Mouse (Mus musculus): ENCODE measurements around the gene Arl14ep. TPM values are rescaled to one million over a fixed set of nuclear protein-coding genes. Genes with fewer than 3 reads are reported as not detected.

Arl14ep gene
- polyA plus RNA-seq, 1 experiment from 2014 or later, result 37.3 TPM

GRCm38 (mm10) chr2:106982503-106982902 lies 8.3 kb upstream of the Arl14ep start:
- H3K4me3 ChIP-seq (replicated peaks; ENCODE audit: low read length), result no peak overlapping the region
- no peak overlapping the region for H3K4me2 ChIP-seq (ENCODE audit: low read length)
- no peak overlapping the region for H3K27ac ChIP-seq (ENCODE audit: low read length)
- no peaks in the 10 kb centered on the region for H3K4me1 ChIP-seq (replicated peaks; ENCODE audit: control insufficient read depth, insufficient read depth, low read length)
- ATAC-seq, result no peak
- H3K27me3 ChIP-seq (replicated peaks; ENCODE audit: control insufficient read depth, insufficient read depth, low read length), result no peaks in the 10 kb centered on the region
- 43% methylated on average over 6 of the region's 6 CpGs for WGBS
- no peaks in the 10 kb centered on the region for H3K9me3 ChIP-seq (ENCODE audit: control insufficient read depth, low read length)
- H3K36me3 ChIP-seq (ENCODE audit: control insufficient read depth, insufficient read depth), result no peaks in the 10 kb centered on the region
- no peak overlapping the region for H3K9ac ChIP-seq (replicated peaks; ENCODE audit: low read depth, low read length)

- peaks cover 9% of the 10 kb centered on the region for H3K4me1 ChIP-seq (replicated peaks; ENCODE audit: control insufficient read depth, insufficient read depth, low read length)
- no peaks in the 10 kb centered on the region for H3K36me3 ChIP-seq (ENCODE audit: control insufficient read depth, insufficient read depth)
- H3K4me2 ChIP-seq (ENCODE audit: low read length), result no peak overlapping the region
- ATAC-seq, result no peak
- no peaks in the 10 kb centered on the region for H3K9me3 ChIP-seq (ENCODE audit: control insufficient read depth, low read length)
- no peak overlapping the region for H3K27ac ChIP-seq (ENCODE audit: low read length)
- 91% methylated on average over 3 of the region's 3 CpGs for WGBS
- H3K27me3 ChIP-seq (replicated peaks; ENCODE audit: control insufficient read depth, insufficient read depth, low read length), result no peaks in the 10 kb centered on the region
- no peak overlapping the region for H3K4me3 ChIP-seq (replicated peaks; ENCODE audit: low read length)
- H3K9ac ChIP-seq (replicated peaks; ENCODE audit: low read depth, low read length), result no peak overlapping the region
Observed at GRCm38 (mm10) chr2:106976472-106976871, 2.2 kb upstream of the Arl14ep start.

- H3K4me1 ChIP-seq (replicated peaks; ENCODE audit: control insufficient read depth, insufficient read depth, low read length), result peaks cover 14% of the 10 kb centered on the region
- H3K4me2 ChIP-seq (ENCODE audit: low read length), result peak overlapping the region; percentile 79
- 64% methylated on average over 17 of the region's 17 CpGs for WGBS
- H3K9ac ChIP-seq (replicated peaks; ENCODE audit: low read depth, low read length), result peak overlapping the region; percentile 96
- H3K27me3 ChIP-seq (replicated peaks; ENCODE audit: control insufficient read depth, insufficient read depth, low read length), result no peaks in the 10 kb centered on the region
- no peak overlapping the region for H3K27ac ChIP-seq (ENCODE audit: low read length)
- H3K36me3 ChIP-seq (ENCODE audit: control insufficient read depth, insufficient read depth), result peaks cover 3% of the 10 kb centered on the region; the same call in 1 of the 2 replicates
- ATAC-seq, result no peak
- H3K4me3 ChIP-seq (replicated peaks; ENCODE audit: low read length), result peak overlapping the region; percentile 84
- H3K9me3 ChIP-seq (ENCODE audit: control insufficient read depth, low read length), result no peaks in the 10 kb centered on the region
Observed at GRCm38 (mm10) chr2:106973332-106973958, 779 bp downstream of the Arl14ep start.

GRCm38 (mm10) chr2:106972851-106973250 lies 1.4 kb downstream of the Arl14ep start:
- Histone ChIP-seq H3K27me3 (replicated peaks; ENCODE audit: control insufficient read depth, insufficient read depth, low read length) (no peaks in the 10 kb centered on the region), H3K4me2 (ENCODE audit: low read length) (no peak overlapping the region; the same call in 1 of the 2 replicates), H3K9ac (replicated peaks; ENCODE audit: low read depth, low read length) (no peak overlapping the region), H3K4me1 (replicated peaks; ENCODE audit: control insufficient read depth, insufficient read depth, low read length) (peaks cover 17% of the 10 kb centered on the region), H3K27ac (ENCODE audit: low read length) (no peak overlapping the region), H3K9me3 (ENCODE audit: control insufficient read depth, low read length) (no peaks in the 10 kb centered on the region), H3K4me3 (replicated peaks; ENCODE audit: low read length) (no peak overlapping the region), H3K36me3 (ENCODE audit: control insufficient read depth, insufficient read depth) (peaks cover 5% of the 10 kb centered on the region; the same call in 1 of the 2 replicates)
- no peak for ATAC-seq
- 96% methylated on average over 6 of the region's 6 CpGs for WGBS

- no peak overlapping the region for H3K27ac ChIP-seq (ENCODE audit: low read length)
- H3K9ac ChIP-seq (replicated peaks; ENCODE audit: low read depth, low read length), result no peak overlapping the region
- H3K9me3 ChIP-seq (ENCODE audit: control insufficient read depth, low read length), result no peaks in the 10 kb centered on the region
- 98% methylated on average over 12 of the region's 12 CpGs for WGBS
- ATAC-seq, result no peak
- H3K36me3 ChIP-seq (ENCODE audit: control insufficient read depth, insufficient read depth), result peaks cover 11% of the 10 kb centered on the region; the same call in 1 of the 2 replicates
- H3K4me1 ChIP-seq (replicated peaks; ENCODE audit: control insufficient read depth, insufficient read depth, low read length), result peaks cover 17% of the 10 kb centered on the region
- H3K4me3 ChIP-seq (replicated peaks; ENCODE audit: low read length), result no peak overlapping the region
- no peaks in the 10 kb centered on the region for H3K27me3 ChIP-seq (replicated peaks; ENCODE audit: control insufficient read depth, insufficient read depth, low read length)
- H3K4me2 ChIP-seq (ENCODE audit: low read length), result no peak overlapping the region
Observed at GRCm38 (mm10) chr2:106970971-106971370, 3.3 kb downstream of the Arl14ep start.

GRCm38 (mm10) chr2:106968320-106968719 lies 5.9 kb downstream of the Arl14ep start:
- 50% methylated on average over 6 of the region's 6 CpGs for WGBS
- no peak for ATAC-seq
- H3K27ac ChIP-seq (ENCODE audit: low read length), result no peak overlapping the region
- no peak overlapping the region for H3K4me3 ChIP-seq (replicated peaks; ENCODE audit: low read length)
- H3K9me3 ChIP-seq (ENCODE audit: control insufficient read depth, low read length), result no peaks in the 10 kb centered on the region
- no peak overlapping the region for H3K4me2 ChIP-seq (ENCODE audit: low read length)
- no peaks in the 10 kb centered on the region for H3K27me3 ChIP-seq (replicated peaks; ENCODE audit: control insufficient read depth, insufficient read depth, low read length)
- H3K4me1 ChIP-seq (replicated peaks; ENCODE audit: control insufficient read depth, insufficient read depth, low read length), result peaks cover 13% of the 10 kb centered on the region
- no peak overlapping the region for H3K9ac ChIP-seq (replicated peaks; ENCODE audit: low read depth, low read length)
- H3K36me3 ChIP-seq (ENCODE audit: control insufficient read depth, insufficient read depth), result peaks cover 18% of the 10 kb centered on the region; the same call in 1 of the 2 replicates

GRCm38 (mm10) chr2:106963560-106963959 lies 10.7 kb downstream of the Arl14ep start:
- Histone ChIP-seq H3K36me3 (ENCODE audit: control insufficient read depth, insufficient read depth) (peaks cover 15% of the 10 kb centered on the region; the same call in 1 of the 2 replicates), H3K27ac (ENCODE audit: low read length) (no peak overlapping the region), H3K27me3 (replicated peaks; ENCODE audit: control insufficient read depth, insufficient read depth, low read length) (no peaks in the 10 kb centered on the region), H3K9ac (replicated peaks; ENCODE audit: low read depth, low read length) (no peak overlapping the region), H3K4me2 (ENCODE audit: low read length) (no peak overlapping the region), H3K4me3 (replicated peaks; ENCODE audit: low read length) (no peak overlapping the region), H3K9me3 (ENCODE audit: control insufficient read depth, low read length) (no peaks in the 10 kb centered on the region), H3K4me1 (replicated peaks; ENCODE audit: control insufficient read depth, insufficient read depth, low read length) (peaks cover 4% of the 10 kb centered on the region)
- ATAC-seq, result no peak
- 95% methylated on average over 3 of the region's 3 CpGs for WGBS

- Histone ChIP-seq H3K9ac (replicated peaks; ENCODE audit: low read depth, low read length) (no peak overlapping the region), H3K27ac (ENCODE audit: low read length) (no peak overlapping the region), H3K9me3 (ENCODE audit: control insufficient read depth, low read length) (no peaks in the 10 kb centered on the region), H3K27me3 (replicated peaks; ENCODE audit: control insufficient read depth, insufficient read depth, low read length) (no peaks in the 10 kb centered on the region), H3K4me1 (replicated peaks; ENCODE audit: control insufficient read depth, insufficient read depth, low read length) (no peaks in the 10 kb centered on the region), H3K4me2 (ENCODE audit: low read length) (no peak overlapping the region), H3K36me3 (ENCODE audit: control insufficient read depth, insufficient read depth) (peaks cover 8% of the 10 kb centered on the region; the same call in 1 of the 2 replicates), H3K4me3 (replicated peaks; ENCODE audit: low read length) (no peak overlapping the region)
- 85% methylated on average over 3 of the region's 3 CpGs for WGBS
- no peak for ATAC-seq
Observed at GRCm38 (mm10) chr2:106961650-106962049, 12.6 kb downstream of the Arl14ep start.

- H3K4me2 ChIP-seq (ENCODE audit: low read length), result no peak overlapping the region
- H3K27ac ChIP-seq (ENCODE audit: low read length), result no peak overlapping the region
- no peak overlapping the region for H3K9ac ChIP-seq (replicated peaks; ENCODE audit: low read depth, low read length)
- ATAC-seq, result no peak
- H3K27me3 ChIP-seq (replicated peaks; ENCODE audit: control insufficient read depth, insufficient read depth, low read length), result no peaks in the 10 kb centered on the region
- H3K9me3 ChIP-seq (ENCODE audit: control insufficient read depth, low read length), result no peaks in the 10 kb centered on the region
- peaks cover 6% of the 10 kb centered on the region; the same call in 1 of the 2 replicates for H3K36me3 ChIP-seq (ENCODE audit: control insufficient read depth, insufficient read depth)
- no peaks in the 10 kb centered on the region for H3K4me1 ChIP-seq (replicated peaks; ENCODE audit: control insufficient read depth, insufficient read depth, low read length)
- H3K4me3 ChIP-seq (replicated peaks; ENCODE audit: low read length), result no peak overlapping the region
- 92% methylated on average over 2 of the region's 2 CpGs for WGBS
Observed at GRCm38 (mm10) chr2:106961066-106961465, 13.2 kb downstream of the Arl14ep start.

Measured in forebrain, embryonic 16.5 days (tissue).